Mouse (Mus musculus) MEL-GATA-1-ER (cell line): ENCODE results near the gene Hdac1.

Experiments used
- DNase-seq: peaks from one replicate; pipeline ENCODE4 v3.0.0-alpha.2; 2012; ENCODE audit warnings: low read depth; ENCODE audit errors: extremely low read depth

The Hdac1 gene

DNA sequence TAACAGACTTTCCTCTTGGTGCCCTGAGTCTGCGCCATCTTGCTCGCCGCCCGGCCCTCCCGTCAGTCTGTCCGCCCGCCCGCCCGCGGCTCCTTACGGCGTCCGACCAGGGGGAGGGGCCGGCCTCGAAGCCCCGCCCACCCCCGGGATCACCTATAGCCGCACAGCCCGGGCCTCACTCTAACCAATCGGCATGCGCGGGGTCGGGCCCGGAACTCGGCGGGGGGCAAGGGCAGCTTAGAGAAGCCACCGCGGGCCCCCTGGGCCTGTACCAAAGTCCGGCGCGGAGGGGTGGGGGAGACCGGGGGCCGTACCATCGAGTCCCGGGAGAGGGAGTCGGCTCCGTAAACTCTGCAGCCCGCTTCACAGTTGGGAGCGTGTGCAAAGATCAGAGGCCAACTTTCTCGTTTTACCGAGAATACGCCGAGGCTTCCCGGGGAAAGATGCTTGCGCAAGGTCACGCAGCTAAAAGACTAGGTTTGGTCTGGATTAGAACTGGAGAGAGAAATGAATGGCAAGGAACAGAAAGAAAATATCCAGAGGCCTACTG, at the start of gene Hdac1:
Hdac1 (minus strand) TSS at position 122 of the 550 bp plus-strand sequence.
- DNase-seq = peak; percentile 82

DNA sequence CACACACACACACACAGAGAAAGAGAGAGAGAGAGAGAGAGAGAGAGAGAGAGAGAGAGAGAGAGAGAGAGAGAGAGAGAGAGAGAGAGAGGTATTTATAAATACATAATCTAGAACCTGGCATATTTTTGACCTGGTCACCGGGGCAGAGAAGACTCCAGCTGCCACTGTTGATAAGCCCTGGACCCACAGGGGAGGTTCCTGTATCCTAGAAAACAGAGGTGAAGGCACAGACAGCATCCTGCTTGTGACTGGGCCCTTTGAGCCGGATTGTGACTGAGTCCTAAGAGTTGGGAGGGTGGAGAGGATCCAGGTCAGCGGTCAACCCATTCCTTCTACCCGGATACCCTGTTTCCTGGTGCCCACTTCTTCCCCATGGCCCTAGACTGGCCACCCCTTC, 46.4 kb upstream of the Hdac1 start:
- DNase-seq = no peak

DNA sequence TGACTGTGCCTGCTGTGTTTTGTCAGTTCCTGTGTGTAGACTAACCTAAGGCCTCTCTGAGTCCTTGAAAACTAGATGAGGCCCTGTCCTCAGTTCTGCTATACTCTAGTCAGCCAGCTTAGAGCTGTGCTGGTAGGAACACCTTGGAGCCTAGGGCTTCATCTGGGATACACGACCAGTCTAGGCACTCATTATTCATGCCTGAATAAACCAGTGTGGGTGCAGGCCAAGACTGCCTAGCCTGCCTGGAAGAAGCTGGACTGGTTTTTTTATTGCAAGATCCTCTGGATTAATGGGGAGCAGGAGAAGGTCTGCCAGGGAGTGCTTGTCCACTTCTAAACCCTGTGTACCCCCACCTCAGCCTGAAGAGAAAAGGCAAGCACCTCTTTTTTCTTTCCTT, 44.4 kb upstream of the Hdac1 start:
- DNase-seq = no peak

- no peak for DNase-seq
Measured at GRCm38 (mm10) chr4:129585773-129586172, 43.3 kb upstream of the Hdac1 start.

DNA sequence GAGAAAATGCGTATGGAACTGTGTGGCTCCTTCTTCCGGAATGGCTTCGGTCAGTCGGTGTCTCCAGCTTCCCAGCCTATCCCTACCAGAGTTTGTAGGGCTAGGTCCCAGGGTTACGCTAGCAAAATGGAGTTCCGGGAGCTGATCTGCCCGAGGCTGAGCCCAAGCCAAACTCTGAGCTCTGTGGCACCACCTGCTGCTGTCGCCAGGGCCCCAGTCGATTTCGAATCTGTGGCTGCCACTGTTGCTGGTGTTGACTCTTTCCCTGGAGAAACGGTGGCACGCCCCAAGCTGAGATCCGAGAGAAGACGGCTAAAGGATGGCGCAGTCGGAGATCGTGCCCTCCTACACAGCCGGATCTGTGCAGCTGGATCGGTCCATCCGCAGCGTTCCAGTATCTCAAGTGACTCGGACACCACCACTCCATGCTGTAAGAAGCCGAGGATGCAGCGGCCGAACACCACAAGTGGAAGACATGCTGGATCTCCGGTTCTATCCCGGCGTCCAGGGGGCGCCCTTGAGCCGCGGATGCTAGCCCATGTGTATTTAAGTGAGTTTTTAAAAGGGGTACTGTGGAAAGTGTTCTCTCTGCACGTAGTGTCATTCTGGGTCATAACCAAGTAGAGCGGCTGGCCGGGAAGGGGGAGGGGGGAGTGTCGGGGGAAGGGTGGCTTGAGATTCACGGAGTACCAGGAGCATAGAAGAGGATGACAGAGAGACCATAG, 42.5 kb upstream of the Hdac1 start:
- peak; percentile 56 for DNase-seq

GRCm38 (mm10) chr4:129584370-129584769, 41.9 kb upstream of the Hdac1 start:
- DNase-seq = no peak

GRCm38 (mm10) chr4:129582251-129582650, 39.7 kb upstream of the Hdac1 start:
- no peak for DNase-seq

DNA sequence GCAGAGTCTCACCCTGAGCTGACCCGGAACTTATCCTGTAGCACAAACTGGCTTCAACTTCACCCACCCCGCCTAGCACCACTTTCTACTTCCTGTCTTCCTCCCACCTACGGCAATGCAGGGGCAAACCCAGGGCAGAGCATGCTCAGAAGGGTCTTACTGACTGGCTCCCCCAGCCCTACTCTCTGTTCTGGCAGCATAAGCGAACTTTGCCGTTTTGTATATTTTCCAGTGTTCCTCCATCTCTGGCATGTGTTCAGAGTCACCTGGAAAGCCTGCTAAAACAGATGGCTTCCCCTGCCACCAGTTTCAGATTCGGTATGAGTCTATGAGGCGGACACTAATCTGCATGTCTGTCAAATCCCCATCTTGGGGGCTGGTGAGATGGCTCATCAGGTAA, 37.8 kb upstream of the Hdac1 start:
- no peak for DNase-seq

- DNase-seq = no peak
Measured at GRCm38 (mm10) chr4:129578466-129578865, 36.0 kb upstream of the Hdac1 start, which contains the start of gene Fam167b. Gene Fam167b (minus strand): TSS chr4:129578549.

DNA sequence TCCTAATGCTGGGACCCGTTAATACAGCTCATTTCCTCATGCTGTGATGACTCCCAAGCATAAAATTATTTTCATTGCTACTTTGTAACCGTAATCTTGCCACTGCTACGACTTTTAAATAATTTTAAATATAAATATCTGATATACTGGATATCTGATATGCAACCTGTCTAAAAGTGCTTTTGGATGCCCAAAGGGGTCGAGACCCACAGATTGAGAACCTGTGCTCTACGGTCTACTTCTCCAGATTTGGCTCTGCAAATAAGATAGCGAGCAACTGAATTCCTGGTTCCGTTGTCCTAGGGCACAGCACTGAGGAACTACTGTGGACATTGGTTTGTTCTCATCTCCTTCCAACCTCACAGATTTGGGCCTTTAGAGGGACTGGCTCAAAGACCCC, 35.2 kb upstream of the Hdac1 start:
- DNase-seq = no peak

DNA sequence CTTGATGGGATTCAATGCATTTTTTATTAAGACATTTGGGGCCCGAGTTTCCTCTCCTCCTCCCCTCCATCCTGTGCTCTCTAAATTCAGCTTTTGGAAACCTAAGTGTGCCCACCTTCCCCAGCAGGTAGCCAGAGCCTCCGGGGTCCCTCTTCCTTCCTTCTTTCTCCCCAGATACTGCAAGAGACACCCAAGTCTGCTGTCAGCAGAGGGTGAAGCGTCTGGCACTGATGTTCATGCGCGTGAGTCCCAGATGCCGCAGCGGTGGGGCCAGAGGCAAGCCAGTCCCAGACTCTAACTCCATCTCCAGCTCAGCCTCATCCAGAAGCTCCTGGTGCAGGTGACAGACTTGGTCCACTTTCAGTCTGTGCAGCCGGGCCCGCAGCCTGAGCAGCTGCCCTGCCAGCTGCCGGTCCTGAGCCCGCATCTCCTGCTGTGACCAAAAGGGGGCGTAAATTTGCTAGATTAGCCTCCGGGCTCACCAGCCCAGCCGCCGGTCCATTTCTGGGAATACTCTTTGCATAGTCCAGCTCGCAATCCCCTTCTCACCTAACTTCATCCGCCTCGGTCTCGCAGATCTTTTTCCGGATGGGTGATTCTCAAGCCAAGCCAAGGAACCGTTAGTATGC, 34.5 kb upstream of the Hdac1 start:
- DNase-seq = peak; percentile 22

- DNase-seq = peak; percentile 33
Measured at GRCm38 (mm10) chr4:129575171-129575844, 32.8 kb upstream of the Hdac1 start.

DNA sequence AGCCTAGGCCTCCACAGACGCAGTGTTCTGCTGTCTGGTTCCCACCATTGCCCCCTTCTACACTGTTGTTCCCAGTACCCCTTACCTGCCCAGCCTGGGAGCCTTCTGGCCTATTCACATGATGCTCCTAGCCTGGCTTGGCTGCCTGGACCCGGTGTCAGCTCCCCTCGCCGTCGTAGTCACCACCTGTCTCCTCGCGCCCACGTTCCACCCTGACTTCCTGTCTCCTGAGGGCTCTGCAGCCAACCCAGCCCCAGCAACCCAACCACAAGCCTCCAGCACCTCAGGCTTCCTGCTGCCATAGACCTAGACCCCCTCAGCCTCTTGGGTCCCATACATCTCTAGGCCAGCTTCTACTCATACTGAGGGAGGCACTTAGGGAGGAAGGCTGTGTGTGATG, 30.9 kb upstream of the Hdac1 start, which contains the start of gene Lck:
Lck (minus strand) TSS at position 212 of the 400 bp plus-strand sequence.
- DNase-seq = no peak

- DNase-seq = no peak
Measured at GRCm38 (mm10) chr4:129573093-129573370, 30.5 kb upstream of the Hdac1 start.

GRCm38 (mm10) chr4:129572236-129573092, 30.0 kb upstream of the Hdac1 start:
- DNase-seq = no peak

DNA sequence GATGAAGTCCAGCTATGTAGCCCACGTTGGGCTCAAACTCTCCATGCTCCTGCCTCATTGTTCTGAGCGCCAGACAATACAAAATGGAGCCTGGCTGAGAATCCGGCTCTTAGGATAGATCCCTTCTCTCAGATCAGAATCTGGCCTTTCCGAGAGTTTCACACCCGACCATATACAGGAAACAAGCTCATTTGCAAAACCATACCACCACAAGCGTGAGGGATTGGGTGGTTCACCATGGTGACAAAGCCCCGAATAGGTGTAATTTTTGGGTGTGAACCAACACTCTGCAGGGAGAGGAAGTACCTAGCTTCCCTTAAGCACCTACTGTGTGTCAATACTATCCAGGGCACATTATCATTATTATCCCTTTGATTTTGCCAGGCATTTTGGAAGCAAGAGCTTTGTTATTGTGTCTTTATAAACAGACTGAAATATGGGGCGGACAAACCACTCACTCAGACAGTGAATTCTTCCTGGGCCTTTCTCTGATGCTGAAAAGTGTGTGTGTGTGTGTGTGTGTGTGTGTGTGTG, 29.1 kb upstream of the Hdac1 start:
- no peak for DNase-seq

DNA sequence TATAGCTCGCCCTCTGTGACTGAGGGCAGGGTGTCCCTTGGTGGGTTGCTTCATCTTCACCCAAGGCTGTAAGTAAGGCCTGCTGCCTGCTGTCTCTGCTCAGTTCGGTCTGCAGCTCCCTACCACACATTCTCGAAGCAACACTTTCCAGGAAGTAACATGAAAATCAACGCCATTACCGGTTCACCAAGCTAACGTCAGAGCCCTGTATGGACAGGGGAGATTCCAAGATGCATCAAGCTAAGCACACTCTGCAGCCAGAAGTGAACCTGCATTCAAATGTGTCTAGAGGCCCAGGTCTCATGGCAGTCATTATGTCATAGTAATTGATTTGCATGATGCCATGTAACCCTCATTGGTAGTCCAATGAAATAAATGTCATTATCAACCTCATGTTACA, 27.5 kb upstream of the Hdac1 start:
- no peak for DNase-seq

DNA sequence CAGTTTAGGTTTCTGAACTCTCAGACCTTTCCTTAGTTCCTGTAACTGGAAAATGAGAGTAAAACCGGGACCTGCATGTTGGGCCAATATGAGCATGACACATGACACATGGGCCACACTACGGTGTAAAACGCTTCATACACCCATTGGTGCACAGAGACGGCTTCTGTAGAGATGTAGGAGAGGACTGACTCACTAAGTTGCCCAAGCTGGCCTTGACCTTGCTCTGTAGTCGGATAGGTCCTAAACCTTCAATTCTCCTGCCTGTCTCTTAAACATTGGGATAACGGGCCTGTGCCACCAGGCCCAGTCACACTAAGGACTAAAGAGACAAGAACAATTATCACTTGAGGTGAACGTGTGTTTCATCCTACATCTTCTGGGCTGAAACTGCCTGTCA, 25.9 kb upstream of the Hdac1 start:
- DNase-seq = no peak

- DNase-seq = no peak
Measured at GRCm38 (mm10) chr4:129565139-129565538, 22.6 kb upstream of the Hdac1 start.

- DNase-seq = no peak
Measured at GRCm38 (mm10) chr4:129563718-129564117, 21.2 kb upstream of the Hdac1 start.

DNA sequence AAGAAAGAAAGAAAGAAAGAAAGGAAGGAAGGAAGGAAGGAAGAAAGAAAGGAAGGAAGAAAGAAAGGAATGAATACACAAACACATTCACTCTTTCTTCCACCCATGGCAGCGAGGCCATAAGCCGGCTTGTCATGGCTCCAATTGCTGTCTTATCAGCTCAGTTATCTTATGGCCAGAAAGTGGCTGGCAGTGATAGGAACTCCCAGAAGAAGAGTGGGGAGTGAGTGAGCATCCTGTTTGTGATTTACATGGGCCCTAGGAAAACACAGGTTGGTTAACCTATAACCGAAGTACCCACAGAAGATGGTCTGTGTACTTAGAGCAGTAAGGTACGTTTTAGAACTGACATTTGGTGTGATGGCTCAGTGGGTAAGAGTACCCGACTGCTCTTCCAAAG, 18.7 kb upstream of the Hdac1 start:
- DNase-seq = no peak
